Mouse (Mus musculus) heart, adult 2 months (tissue): ENCODE measurements around the gene Rsbn1l.

ENCODE experiments used
- CTCF ChIP-seq: fragments of 200-600 bp; IDR thresholded peaks from 2 replicates; pipeline ENCODE4 v1.8.1; 2022; ENCODE audit warnings: antibody characterized with exemption, mild to moderate bottlenecking, moderate library complexity
- EP300 ChIP-seq: fragments of 200-500 bp; IDR thresholded peaks from 2 replicates; pipeline ENCODE4 v1.6.1; 2011; ENCODE audit warnings: low read depth, low read length, control low read depth; ENCODE audit not compliant: insufficient read depth
- POLR2A ChIP-seq: fragments of 200-500 bp; IDR thresholded peaks from 2 replicates; pipeline ENCODE4 v1.6.1; 2011; ENCODE audit warnings: mild to moderate bottlenecking, low read depth, low read length, control low read depth; ENCODE audit not compliant: insufficient read depth

DNA sequence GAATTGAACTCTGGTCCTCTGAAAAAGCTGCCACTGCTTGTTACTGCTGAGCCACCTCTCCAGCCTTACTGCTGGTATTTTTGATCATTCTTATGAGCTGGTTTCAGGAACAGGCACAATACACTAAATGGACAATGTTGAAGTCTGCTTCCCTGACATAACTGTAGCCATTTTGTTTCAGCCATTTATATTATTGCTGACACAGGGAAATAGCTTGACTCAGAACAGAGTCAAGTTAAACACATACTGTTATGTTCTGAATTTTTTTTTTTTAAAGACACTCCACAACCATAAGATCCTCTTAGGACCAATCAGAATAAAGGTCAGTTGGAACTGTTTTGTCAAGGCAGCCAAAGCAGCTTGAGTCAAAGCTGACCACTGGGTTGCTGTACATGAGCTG, 27.3 kb upstream of the Rsbn1l start:
- TF ChIP-seq CTCF (no peak), POLR2A (no peak), EP300 (no peak)
